Mouse (Mus musculus) midbrain, embryonic 11.5 days (tissue): ENCODE data around the gene Lrrc9. TPM values are rescaled to one million over a fixed set of nuclear protein-coding genes. Genes with fewer than 3 reads are reported as not detected.

Source experiments
- ATAC-seq: fragments of 200-750 bp; cut with Nextera tagmentation; 2 replicates; pipeline ENCODE4 v1.8.0; 2017; ENCODE audit warnings: moderate TSS enrichment, moderate library complexity; ENCODE audit not compliant: low FRiP score
- DNase-seq: peaks from one replicate; pipeline ENCODE4 v3.0.0; 2015; ENCODE audit warnings: low spot score; ENCODE audit errors: missing footprints
- H3K27ac ChIP-seq: fragments of 300-500 bp; sonication (generic); 2 replicates; pipeline ENCODE4 v1.5.1; 2014; ENCODE audit warnings: low read depth, low read length
- H3K27me3 ChIP-seq: fragments of 300-500 bp; sonication (generic); 2 replicates; pipeline ENCODE4 v1.6.1; 2014; ENCODE audit warnings: mild to moderate bottlenecking, low read length, moderate library complexity, mixed read lengths; ENCODE audit not compliant: control insufficient read depth, insufficient read depth
- H3K36me3 ChIP-seq: fragments of 300-500 bp; sonication (generic); 2 replicates; pipeline ENCODE4 v1.6.1; 2014; ENCODE audit warnings: mild to moderate bottlenecking, low read length, moderate library complexity, mixed read lengths; ENCODE audit not compliant: control insufficient read depth, insufficient read depth
- H3K4me1 ChIP-seq: fragments of 300-500 bp; sonication (generic); 2 replicates; pipeline ENCODE4 v1.6.1; 2014; ENCODE audit warnings: low read length; ENCODE audit not compliant: control insufficient read depth, insufficient read depth
- H3K4me2 ChIP-seq: fragments of 300-500 bp; sonication (generic); 2 replicates; pipeline ENCODE4 v1.6.1; 2014; ENCODE audit warnings: mild to moderate bottlenecking, moderate library complexity
- H3K4me3 ChIP-seq: fragments of 300-500 bp; sonication (generic); 2 replicates; pipeline ENCODE4 v1.5.1; 2014; ENCODE audit warnings: low read depth, low read length
- H3K9ac ChIP-seq: fragments of 300-500 bp; sonication (generic); 2 replicates; pipeline ENCODE4 v1.6.1; 2014; ENCODE audit warnings: low read length
- H3K9me3 ChIP-seq: fragments of 300-500 bp; sonication (generic); 2 replicates; pipeline ENCODE4 v1.6.1; 2016; ENCODE audit warnings: low read length; ENCODE audit not compliant: control insufficient read depth
- WGBS: fragments of 180-500 bp; shearing (Covaris S2); extraction: QIAGEN DNeasy Blood & Tissue Kit; methylation state at CpG from one replicate; pipeline ENCODE4 v1.1.7; 2014; 5-methylcytosine and 5-hydroxymethylcytosine counted together
- polyA plus RNA-seq: library from polyadenylated mRNA; unstranded; fragments of >200 nt; fragmentation: Nextera tagmentation; extraction: Ambion mirVana; gene quantifications from 2 replicates; pipeline ENCODE4 v1.2.1, GENCODE M21; 2014

Gene Lrrc9
- polyA plus RNA-seq = 1.5 and 1.9 TPM in 2 replicates

DNA sequence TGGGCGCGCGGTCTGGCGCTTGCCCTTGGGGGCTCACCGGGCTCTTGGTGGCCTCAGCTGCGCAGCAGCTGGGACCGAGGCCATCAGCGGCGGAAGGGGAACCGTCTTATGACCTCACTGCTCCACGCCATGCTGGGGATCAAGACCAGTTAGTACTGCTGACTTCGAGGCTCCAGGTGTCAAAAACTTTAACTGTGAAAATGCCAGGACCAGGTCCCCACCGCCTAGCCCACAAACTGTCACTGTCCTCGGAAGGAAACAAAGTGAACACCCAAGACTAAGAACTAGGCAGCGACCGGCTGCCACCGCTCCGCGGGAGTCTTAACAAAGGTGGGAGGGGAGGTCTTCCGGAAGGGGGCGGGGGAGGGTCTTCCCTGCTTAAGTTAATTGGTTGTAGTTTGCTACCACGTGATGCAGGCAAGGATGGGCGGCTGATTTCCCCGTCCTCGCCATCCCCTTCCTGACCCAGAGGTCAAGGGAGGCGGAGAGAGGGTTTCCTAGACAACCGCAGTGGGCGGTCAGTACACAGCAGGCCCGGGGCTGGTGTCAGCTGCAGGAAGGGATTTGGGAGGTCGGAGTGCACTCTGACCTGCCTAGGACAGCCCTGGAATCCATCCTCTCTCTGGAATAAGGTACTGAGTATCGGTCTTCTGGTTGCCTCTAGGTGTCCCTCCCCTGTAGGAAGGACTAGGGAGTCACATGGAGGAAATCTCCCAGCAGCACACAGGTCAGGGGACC lies at the start of gene Lrrc9:
Gene Lrrc9 (plus strand): TSS at position 28 of the 738 bp plus-strand sequence.
- H3K4me3 ChIP-seq = peak within 1 kb of the TSS; percentile 37
- peak within 1 kb of the TSS; percentile 57; the same call in 1 of the 2 replicates for H3K27ac ChIP-seq
- no peaks in the 10 kb centered on the region for H3K9me3 ChIP-seq
- ATAC-seq (peak; percentile 96), DNase-seq (peak; percentile 98)
- H3K27me3 ChIP-seq = no peaks in the 10 kb centered on the region
- H3K4me2 ChIP-seq = peak within 1 kb of the TSS; percentile 61
- peaks cover 11% of the 10 kb centered on the region for H3K4me1 ChIP-seq
- peak within 1 kb of the TSS; percentile 66 for H3K9ac ChIP-seq
- H3K36me3 ChIP-seq = no peaks in the 10 kb centered on the region
- under 1% methylated on average over 31 of the region's 31 CpGs for WGBS

GRCm38 (mm10) chr12:72393046-72393805 lies 48.4 kb upstream of the Lrrc9 start:
- DNase-seq (no peak), ATAC-seq (no peak; the same call in 1 of the 2 replicates)
- H3K4me2 ChIP-seq = no peak overlapping the region
- no peak overlapping the region for H3K4me3 ChIP-seq
- no peaks in the 10 kb centered on the region for H3K4me1 ChIP-seq
- no peaks in the 10 kb centered on the region for H3K9me3 ChIP-seq
- no peak overlapping the region for H3K27ac ChIP-seq
- 55% methylated on average over 13 of the region's 13 CpGs for WGBS
- no peak overlapping the region for H3K9ac ChIP-seq
- H3K27me3 ChIP-seq = no peaks in the 10 kb centered on the region
- no peaks in the 10 kb centered on the region for H3K36me3 ChIP-seq

DNA sequence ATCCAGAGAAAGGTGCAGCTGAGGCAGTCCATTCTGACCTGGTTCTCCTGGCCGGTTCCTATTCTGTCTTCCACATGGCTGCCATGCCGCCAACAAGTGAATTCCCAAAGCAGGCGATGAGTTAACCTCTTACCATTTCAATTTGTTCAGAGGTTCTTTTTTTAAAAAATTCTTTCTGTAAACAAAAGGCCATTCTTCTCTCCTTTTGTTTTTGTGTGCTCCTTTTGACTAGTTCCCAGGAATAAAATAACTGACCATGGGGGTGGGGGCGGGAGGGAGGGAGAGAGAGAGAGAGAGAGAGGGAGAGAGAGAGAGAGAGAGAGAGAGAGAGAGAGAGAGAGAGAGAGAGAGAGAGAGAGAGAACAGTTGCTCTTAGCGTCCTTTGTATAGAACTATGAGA lies 36.6 kb upstream of the Lrrc9 start:
- Histone ChIP-seq H3K9me3 (no peaks in the 10 kb centered on the region), H3K4me2 (no peak overlapping the region), H3K4me1 (peaks cover 13% of the 10 kb centered on the region), H3K4me3 (no peak overlapping the region), H3K27me3 (peaks cover 17% of the 10 kb centered on the region; the same call in 1 of the 2 replicates), H3K27ac (no peak overlapping the region), H3K36me3 (no peaks in the 10 kb centered on the region), H3K9ac (no peak overlapping the region)
- DNase-seq (no peak), ATAC-seq (no peak)
- WGBS = 52% methylated on average over 5 of the region's 5 CpGs

GRCm38 (mm10) chr12:72407146-72407545 lies 34.5 kb upstream of the Lrrc9 start:
- Histone ChIP-seq H3K27ac (peak overlapping the region; percentile 48; the same call in 1 of the 2 replicates), H3K4me3 (peak overlapping the region; percentile 65), H3K36me3 (no peaks in the 10 kb centered on the region), H3K9ac (peak overlapping the region; percentile 67), H3K9me3 (no peaks in the 10 kb centered on the region), H3K4me2 (peak overlapping the region; percentile 95), H3K4me1 (peaks cover 13% of the 10 kb centered on the region), H3K27me3 (peaks cover 17% of the 10 kb centered on the region; the same call in 1 of the 2 replicates)
- peak; percentile 90 for DNase-seq
- 6% methylated on average over 11 of the region's 11 CpGs for WGBS
- peak; percentile 59 for ATAC-seq

- peak overlapping the region; percentile 95 for H3K4me2 ChIP-seq
- peak overlapping the region; percentile 48; the same call in 1 of the 2 replicates for H3K27ac ChIP-seq
- H3K4me1 ChIP-seq = peaks cover 13% of the 10 kb centered on the region
- peaks cover 17% of the 10 kb centered on the region; the same call in 1 of the 2 replicates for H3K27me3 ChIP-seq
- WGBS = under 1% methylated on average over 17 of the region's 17 CpGs
- peak; percentile 94 for DNase-seq
- no peaks in the 10 kb centered on the region for H3K36me3 ChIP-seq
- peak overlapping the region; percentile 65 for H3K4me3 ChIP-seq
- peak overlapping the region; percentile 67 for H3K9ac ChIP-seq
- peak; percentile 7; the same call in 1 of the 2 replicates for ATAC-seq
- H3K9me3 ChIP-seq = no peaks in the 10 kb centered on the region
Measured at GRCm38 (mm10) chr12:72407721-72408110, 34.0 kb upstream of the Lrrc9 start.

DNA sequence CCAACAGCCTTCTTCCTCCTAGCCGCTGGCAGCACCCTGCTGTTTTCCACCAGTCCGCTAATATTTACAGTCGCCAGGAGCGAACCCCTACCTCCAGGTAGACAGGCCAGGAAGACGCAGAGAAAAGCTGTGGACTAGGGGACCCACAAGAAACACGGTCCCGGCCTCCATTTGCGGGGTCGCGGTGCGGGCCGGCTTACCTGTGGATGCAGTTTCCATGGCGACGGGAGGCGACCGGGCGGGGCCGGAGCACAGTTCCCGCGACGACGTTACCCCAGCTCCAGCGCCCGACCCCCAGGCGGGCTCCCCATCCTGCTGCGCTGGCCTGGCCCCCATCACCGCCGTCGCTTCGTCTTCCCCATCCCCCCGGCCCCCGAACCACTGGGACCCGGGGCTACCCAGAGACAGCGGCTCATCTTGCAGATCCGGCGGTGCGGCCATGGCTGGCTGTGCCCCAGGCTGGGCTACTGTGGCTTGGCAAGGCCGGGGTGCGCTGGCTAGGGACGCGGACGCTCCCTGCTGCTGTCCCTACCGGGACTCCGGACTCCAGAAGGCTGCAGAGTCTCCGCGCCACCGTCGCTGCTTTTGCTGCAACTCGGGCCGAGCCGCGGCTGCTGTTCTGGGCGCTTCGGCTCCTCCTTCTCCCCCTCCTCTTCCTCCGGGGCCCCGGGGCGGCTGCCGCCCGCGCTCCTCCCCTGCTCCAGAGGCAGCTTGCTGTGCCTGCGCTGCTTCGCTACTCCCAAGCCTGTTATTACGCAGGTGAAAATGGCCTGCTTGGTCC lies 33.4 kb upstream of the Lrrc9 start:
- H3K4me2 ChIP-seq = peak overlapping the region; percentile 95
- peak; percentile 88 for ATAC-seq
- peak overlapping the region; percentile 27; the same call in 1 of the 2 replicates for H3K27ac ChIP-seq
- peak overlapping the region; percentile 67 for H3K9ac ChIP-seq
- peak overlapping the region; percentile 65 for H3K4me3 ChIP-seq
- no peaks in the 10 kb centered on the region for H3K36me3 ChIP-seq
- peaks cover 17% of the 10 kb centered on the region; the same call in 1 of the 2 replicates for H3K27me3 ChIP-seq
- peak; percentile 97 for DNase-seq
- no peaks in the 10 kb centered on the region for H3K9me3 ChIP-seq
- under 1% methylated on average over 62 of the region's 63 CpGs for WGBS
- peaks cover 13% of the 10 kb centered on the region for H3K4me1 ChIP-seq

- no peaks in the 10 kb centered on the region for H3K9me3 ChIP-seq
- peak within 1 kb of the TSS; percentile 65 for H3K4me3 ChIP-seq
- peak within 1 kb of the TSS; percentile 67 for H3K9ac ChIP-seq
- H3K27me3 ChIP-seq = peaks cover 17% of the 10 kb centered on the region; the same call in 1 of the 2 replicates
- H3K36me3 ChIP-seq = no peaks in the 10 kb centered on the region
- ATAC-seq (no peak), DNase-seq (no peak)
- 41% methylated on average over 6 of the region's 6 CpGs for WGBS
- H3K4me1 ChIP-seq = peaks cover 13% of the 10 kb centered on the region
- peak within 1 kb of the TSS; percentile 27; the same call in 1 of the 2 replicates for H3K27ac ChIP-seq
- peak within 1 kb of the TSS; percentile 95 for H3K4me2 ChIP-seq
Measured at GRCm38 (mm10) chr12:72408954-72409353, 32.7 kb upstream of the Lrrc9 start, which contains the start of gene Rtn1. Gene Rtn1 (minus strand): TSS chr12:72409054.

- Histone ChIP-seq H3K27me3 (no peaks in the 10 kb centered on the region), H3K4me2 (no peak overlapping the region), H3K36me3 (no peaks in the 10 kb centered on the region), H3K4me1 (no peaks in the 10 kb centered on the region), H3K27ac (no peak overlapping the region), H3K9ac (no peak overlapping the region), H3K9me3 (no peaks in the 10 kb centered on the region), H3K4me3 (no peak overlapping the region)
- no peak for ATAC-seq
- WGBS = 43% methylated on average over 3 of the region's 3 CpGs
- DNase-seq = no peak
Measured at GRCm38 (mm10) chr12:72417762-72418161, 23.9 kb upstream of the Lrrc9 start.
